Mouse (Mus musculus): ENCODE data around the gene Actn2. TPM values are rescaled to one million over a fixed set of nuclear protein-coding genes. Genes with fewer than 3 reads are reported as not detected.

Actn2 gene
- polyA plus RNA-seq, 1 experiment from 2014 or later, result 0.19 TPM

GRCm38 (mm10) chr13:12256871-12257390 lies 83.6 kb downstream of the Actn2 start:
- 8% methylated on average over 10 of the region's 10 CpGs for WGBS
- Histone ChIP-seq H3K4me3 (ENCODE audit: low read depth, low read length) (peak overlapping the region; percentile 77), H3K9me3 (ENCODE audit: control insufficient read depth, low read length) (no peaks in the 10 kb centered on the region; the same call in 1 of the 2 replicates), H3K4me1 (ENCODE audit: control insufficient read depth, insufficient read depth, low read length) (peaks cover 4% of the 10 kb centered on the region; the same call in 1 of the 2 replicates), H3K4me2 (peak overlapping the region; percentile 60), H3K27ac (ENCODE audit: low read depth, low read length) (no peak overlapping the region), H3K27me3 (ENCODE audit: control insufficient read depth, insufficient read depth, low read length) (no peaks in the 10 kb centered on the region), H3K9ac (ENCODE audit: low read length) (peak overlapping the region; percentile 82), H3K36me3 (ENCODE audit: control insufficient read depth, insufficient read depth, low read length) (no peaks in the 10 kb centered on the region)
- no peak for ATAC-seq (ENCODE audit: low FRiP score)
- peak; percentile 91 for DNase-seq (ENCODE audit: low spot score, missing footprints)

GRCm38 (mm10) chr13:12255911-12256705 lies 84.5 kb downstream of the Actn2 start:
- H3K27ac ChIP-seq (ENCODE audit: low read depth, low read length), result no peak overlapping the region
- ATAC-seq (ENCODE audit: low FRiP score), result no peak
- H3K27me3 ChIP-seq (ENCODE audit: control insufficient read depth, insufficient read depth, low read length), result no peaks in the 10 kb centered on the region
- no peak for DNase-seq (ENCODE audit: low spot score, missing footprints)
- H3K36me3 ChIP-seq (ENCODE audit: control insufficient read depth, insufficient read depth, low read length), result no peaks in the 10 kb centered on the region
- 77% methylated on average over 3 of the region's 3 CpGs for WGBS
- H3K4me3 ChIP-seq (ENCODE audit: low read depth, low read length), result peak overlapping the region; percentile 77; the same call in 1 of the 2 replicates
- peaks cover 4% of the 10 kb centered on the region; the same call in 1 of the 2 replicates for H3K4me1 ChIP-seq (ENCODE audit: control insufficient read depth, insufficient read depth, low read length)
- H3K9me3 ChIP-seq (ENCODE audit: control insufficient read depth, low read length), result no peaks in the 10 kb centered on the region
- H3K4me2 ChIP-seq, result peak overlapping the region; percentile 60
- no peak overlapping the region for H3K9ac ChIP-seq (ENCODE audit: low read length)

- peaks cover 5% of the 10 kb centered on the region; the same call in 1 of the 2 replicates for H3K36me3 ChIP-seq (ENCODE audit: control insufficient read depth, insufficient read depth, low read length)
- H3K4me2 ChIP-seq, result no peak overlapping the region
- H3K27me3 ChIP-seq (ENCODE audit: control insufficient read depth, insufficient read depth, low read length), result no peaks in the 10 kb centered on the region
- H3K9me3 ChIP-seq (ENCODE audit: control insufficient read depth, low read length), result no peaks in the 10 kb centered on the region
- no peak overlapping the region for H3K27ac ChIP-seq (ENCODE audit: low read depth, low read length)
- no peak overlapping the region for H3K4me3 ChIP-seq (ENCODE audit: low read depth, low read length)
- H3K9ac ChIP-seq (ENCODE audit: low read length), result no peak overlapping the region
- WGBS, result over 99% methylated on average over 3 of the region's 3 CpGs
- no peak for DNase-seq (ENCODE audit: low spot score, missing footprints)
- no peaks in the 10 kb centered on the region for H3K4me1 ChIP-seq (ENCODE audit: control insufficient read depth, insufficient read depth, low read length)
- ATAC-seq (ENCODE audit: low FRiP score), result no peak
Observed at GRCm38 (mm10) chr13:12250496-12250895, 90.1 kb downstream of the Actn2 start.

DNA sequence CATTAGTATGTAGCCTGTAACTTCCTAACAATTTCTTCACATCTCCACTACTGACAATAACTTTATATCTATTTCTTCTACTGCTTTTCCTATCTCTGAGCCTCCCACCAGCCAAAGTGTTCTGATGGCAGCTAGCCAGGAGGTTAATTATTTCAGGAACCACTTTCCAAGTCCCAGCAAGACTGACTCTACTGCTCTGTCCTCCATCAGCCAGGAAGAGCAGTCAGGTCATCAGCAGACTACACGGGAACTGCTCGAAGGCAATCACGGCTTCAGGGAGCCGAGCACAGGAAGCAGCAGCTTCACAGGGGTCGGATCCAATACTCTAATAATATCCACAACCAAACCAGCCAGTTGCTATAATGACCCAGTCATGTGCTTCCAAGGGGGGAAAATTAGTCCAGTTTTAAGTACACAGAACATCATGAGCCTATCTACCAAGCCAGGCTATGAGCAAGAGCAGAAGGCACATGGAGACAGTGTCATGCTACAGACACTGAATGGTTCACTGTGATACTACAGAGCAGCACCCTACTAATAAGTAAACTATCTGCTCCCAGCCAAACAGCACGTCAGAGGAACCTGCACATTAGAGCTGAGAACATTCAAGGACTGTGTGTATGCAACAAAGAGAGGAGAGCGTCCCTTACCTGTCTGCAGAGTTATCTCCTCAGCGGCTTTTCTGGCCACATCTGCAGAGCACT lies 91.2 kb downstream of the Actn2 start:
- Histone ChIP-seq H3K4me3 (ENCODE audit: low read depth, low read length) (no peak overlapping the region), H3K27ac (ENCODE audit: low read depth, low read length) (no peak overlapping the region), H3K4me1 (ENCODE audit: control insufficient read depth, insufficient read depth, low read length) (no peaks in the 10 kb centered on the region), H3K27me3 (ENCODE audit: control insufficient read depth, insufficient read depth, low read length) (no peaks in the 10 kb centered on the region), H3K36me3 (ENCODE audit: control insufficient read depth, insufficient read depth, low read length) (peaks cover 5% of the 10 kb centered on the region; the same call in 1 of the 2 replicates), H3K4me2 (no peak overlapping the region), H3K9ac (ENCODE audit: low read length) (no peak overlapping the region), H3K9me3 (ENCODE audit: control insufficient read depth, low read length) (no peaks in the 10 kb centered on the region)
- DNase-seq (ENCODE audit: low spot score, missing footprints) (no peak), ATAC-seq (ENCODE audit: low FRiP score) (no peak)
- 92% methylated on average over 8 of the region's 8 CpGs for WGBS

GRCm38 (mm10) chr13:12245938-12246337 lies 94.6 kb downstream of the Actn2 start:
- H3K4me1 ChIP-seq (ENCODE audit: control insufficient read depth, insufficient read depth, low read length), result no peaks in the 10 kb centered on the region
- no peak overlapping the region for H3K4me2 ChIP-seq
- WGBS, result 98% methylated on average over 2 of the region's 2 CpGs
- H3K36me3 ChIP-seq (ENCODE audit: control insufficient read depth, insufficient read depth, low read length), result peaks cover 5% of the 10 kb centered on the region; the same call in 1 of the 2 replicates
- DNase-seq (ENCODE audit: low spot score, missing footprints), result no peak
- no peak overlapping the region for H3K9ac ChIP-seq (ENCODE audit: low read length)
- ATAC-seq (ENCODE audit: low FRiP score), result no peak
- no peaks in the 10 kb centered on the region for H3K27me3 ChIP-seq (ENCODE audit: control insufficient read depth, insufficient read depth, low read length)
- no peak overlapping the region for H3K4me3 ChIP-seq (ENCODE audit: low read depth, low read length)
- no peak overlapping the region for H3K27ac ChIP-seq (ENCODE audit: low read depth, low read length)
- H3K9me3 ChIP-seq (ENCODE audit: control insufficient read depth, low read length), result no peaks in the 10 kb centered on the region

GRCm38 (mm10) chr13:12243991-12244390 lies 96.6 kb downstream of the Actn2 start:
- WGBS, result 90% methylated on average over 4 of the region's 4 CpGs
- H3K4me3 ChIP-seq (ENCODE audit: low read depth, low read length), result no peak overlapping the region
- no peak for ATAC-seq (ENCODE audit: low FRiP score)
- H3K27ac ChIP-seq (ENCODE audit: low read depth, low read length), result no peak overlapping the region
- H3K9ac ChIP-seq (ENCODE audit: low read length), result no peak overlapping the region
- H3K27me3 ChIP-seq (ENCODE audit: control insufficient read depth, insufficient read depth, low read length), result no peaks in the 10 kb centered on the region
- DNase-seq (ENCODE audit: low spot score, missing footprints), result no peak
- no peaks in the 10 kb centered on the region for H3K4me1 ChIP-seq (ENCODE audit: control insufficient read depth, insufficient read depth, low read length)
- no peak overlapping the region for H3K4me2 ChIP-seq
- no peaks in the 10 kb centered on the region for H3K9me3 ChIP-seq (ENCODE audit: control insufficient read depth, low read length)
- H3K36me3 ChIP-seq (ENCODE audit: control insufficient read depth, insufficient read depth, low read length), result peaks cover 2% of the 10 kb centered on the region; the same call in 1 of the 2 replicates

DNA sequence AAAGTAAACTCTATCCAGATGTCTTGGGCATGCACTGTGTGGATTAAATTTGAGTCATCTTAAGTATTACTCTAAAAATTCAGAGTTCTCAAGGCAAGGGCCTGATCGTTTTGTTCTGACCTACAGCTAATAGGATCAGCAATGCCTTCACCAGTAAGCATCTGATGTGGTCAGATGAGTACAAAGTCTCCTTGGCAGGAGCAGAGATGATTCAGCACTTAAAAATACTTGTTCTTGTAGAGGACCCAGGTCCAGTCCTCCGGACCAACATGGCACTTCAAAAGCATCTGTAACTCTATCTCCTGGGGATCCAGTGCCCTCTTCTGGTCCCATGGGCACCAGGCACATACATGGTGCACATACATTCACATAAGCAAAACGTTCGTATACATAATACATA lies 108.4 kb downstream of the Actn2 start:
- DNase-seq (ENCODE audit: low spot score, missing footprints) (no peak), ATAC-seq (ENCODE audit: low FRiP score) (no peak)
- WGBS, result 92% methylated on average over 4 of the region's 4 CpGs
- H3K4me1 ChIP-seq (ENCODE audit: control insufficient read depth, insufficient read depth, low read length), result no peaks in the 10 kb centered on the region
- H3K4me3 ChIP-seq (ENCODE audit: low read depth, low read length), result no peak overlapping the region
- H3K27me3 ChIP-seq (ENCODE audit: control insufficient read depth, insufficient read depth, low read length), result no peaks in the 10 kb centered on the region
- peaks cover 10% of the 10 kb centered on the region for H3K36me3 ChIP-seq (ENCODE audit: control insufficient read depth, insufficient read depth, low read length)
- no peaks in the 10 kb centered on the region for H3K9me3 ChIP-seq (ENCODE audit: control insufficient read depth, low read length)
- no peak overlapping the region for H3K27ac ChIP-seq (ENCODE audit: low read depth, low read length)
- no peak overlapping the region for H3K4me2 ChIP-seq
- H3K9ac ChIP-seq (ENCODE audit: low read length), result no peak overlapping the region

- Histone ChIP-seq H3K4me3 (ENCODE audit: low read depth, low read length) (no peak overlapping the region), H3K27ac (ENCODE audit: low read depth, low read length) (no peak overlapping the region), H3K27me3 (ENCODE audit: control insufficient read depth, insufficient read depth, low read length) (no peaks in the 10 kb centered on the region), H3K36me3 (ENCODE audit: control insufficient read depth, insufficient read depth, low read length) (peaks cover 11% of the 10 kb centered on the region), H3K4me2 (no peak overlapping the region), H3K4me1 (ENCODE audit: control insufficient read depth, insufficient read depth, low read length) (no peaks in the 10 kb centered on the region), H3K9ac (ENCODE audit: low read length) (no peak overlapping the region), H3K9me3 (ENCODE audit: control insufficient read depth, low read length) (no peaks in the 10 kb centered on the region)
- DNase-seq (ENCODE audit: low spot score, missing footprints) (no peak), ATAC-seq (ENCODE audit: low FRiP score) (no peak)
- WGBS, result 85% methylated on average over 4 of the region's 4 CpGs
Observed at GRCm38 (mm10) chr13:12228248-12228647, 112.3 kb downstream of the Actn2 start.

GRCm38 (mm10) chr13:12227606-12228005 lies 113.0 kb downstream of the Actn2 start:
- Histone ChIP-seq H3K36me3 (ENCODE audit: control insufficient read depth, insufficient read depth, low read length) (peaks cover 10% of the 10 kb centered on the region), H3K4me3 (ENCODE audit: low read depth, low read length) (no peak overlapping the region), H3K4me1 (ENCODE audit: control insufficient read depth, insufficient read depth, low read length) (no peaks in the 10 kb centered on the region), H3K9ac (ENCODE audit: low read length) (no peak overlapping the region), H3K9me3 (ENCODE audit: control insufficient read depth, low read length) (no peaks in the 10 kb centered on the region), H3K27me3 (ENCODE audit: control insufficient read depth, insufficient read depth, low read length) (no peaks in the 10 kb centered on the region), H3K27ac (ENCODE audit: low read depth, low read length) (no peak overlapping the region), H3K4me2 (no peak overlapping the region)
- no peak for ATAC-seq (ENCODE audit: low FRiP score)
- WGBS, result 89% methylated on average over 5 of the region's 5 CpGs
- DNase-seq (ENCODE audit: low spot score, missing footprints), result no peak
